ENCODE assay signal across 9 mouse cellular contexts in the genomic region with DNA sequence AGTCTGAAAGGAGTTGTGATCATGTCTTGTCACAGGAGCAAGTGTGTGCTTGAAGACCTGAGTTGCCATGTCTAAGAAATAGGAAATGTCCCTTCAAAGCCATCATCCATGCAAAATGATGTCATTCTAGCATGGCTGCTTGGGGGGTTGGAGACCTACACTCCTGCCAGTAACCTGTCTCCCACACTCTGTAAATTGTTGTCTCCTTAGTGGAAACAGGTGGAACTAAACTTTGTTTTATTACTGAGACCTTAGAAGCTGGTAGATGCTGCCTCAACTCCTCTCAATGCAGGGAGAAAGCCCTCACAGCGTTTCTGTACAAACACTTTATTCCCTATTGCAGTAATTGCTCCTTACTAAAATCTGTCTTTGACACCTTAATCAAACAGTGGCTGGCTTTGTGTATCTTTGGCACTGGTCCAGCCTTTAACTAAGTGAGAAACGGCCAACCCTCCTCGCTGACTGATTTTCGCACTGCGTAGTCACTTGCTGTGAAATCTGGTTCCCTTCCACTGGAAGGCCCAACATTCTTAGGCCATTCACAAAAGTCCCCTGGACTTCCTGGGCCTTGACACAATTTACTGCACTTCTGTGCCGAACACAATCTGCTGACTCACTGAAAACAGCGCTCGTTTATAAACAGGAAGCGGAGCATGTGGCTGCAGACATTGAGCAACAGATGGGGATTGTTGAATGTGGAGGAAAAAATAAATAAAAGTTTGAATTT.
DNase-seq lines count a peak whose midpoint lies in the region; ATAC-seq and TF ChIP-seq lines count a peak whose summit lies in the region.
"Had no signal": no experiment of that assay in that cellular context is flagged by ENCODE, and none has a peak within 500 bp of the region (broad histone marks: within the 10 kb centered on the region; RNA-seq: fewer than 3 reads in every experiment).

No protein-coding gene starts in this region.

- peak overlapping the region; percentile 20; the same call in 1 of the 2 replicates for H3K27ac ChIP-seq in heart, embryonic 13.5 days (replicated peaks)
- peak overlapping the region; percentile 52 for H3K27ac ChIP-seq in stomach, embryonic 16.5 days (ENCODE audit: low read length)
- H3K27ac ChIP-seq: embryonic facial prominence, embryonic 13.5 days had no signal

- H3K4me1 ChIP-seq in heart, embryonic 13.5 days, result peaks cover 21% of the 10 kb centered on the region; the same call in 1 of the 2 replicates
- H3K4me1 ChIP-seq in lung, adult 2 months (ENCODE audit: control insufficient read depth, insufficient read depth, low read length), result peaks cover 2% of the 10 kb centered on the region
- peaks cover 12% of the 10 kb centered on the region for H3K4me1 ChIP-seq in stomach, embryonic 16.5 days (ENCODE audit: control insufficient read depth, insufficient read depth, low read length)

- H3K9me3 ChIP-seq in heart, embryonic 13.5 days, result no peaks in the 10 kb centered on the region
- H3K9me3 ChIP-seq in stomach, embryonic 16.5 days (replicated peaks; ENCODE audit: control insufficient read depth, low read length), result no peaks in the 10 kb centered on the region
- H3K9me3 ChIP-seq: embryonic facial prominence, embryonic 13.5 days had no signal

- 42% methylated on average over 9 of the region's 9 CpGs for whole genome bisulfite sequencing in heart, embryonic 13.5 days
- WGBS in lung, adult 2 months, result 9% methylated on average over 9 of the region's 9 CpGs
- WGBS in stomach, embryonic 16.5 days, result 13% methylated on average over 9 of the region's 9 CpGs

- no peaks in the 10 kb centered on the region for H3K27me3 ChIP-seq in heart, embryonic 13.5 days (replicated peaks)
- H3K27me3 ChIP-seq in stomach, embryonic 16.5 days (ENCODE audit: control insufficient read depth, insufficient read depth, low read length), result no peaks in the 10 kb centered on the region
- H3K27me3 ChIP-seq: embryonic facial prominence, embryonic 13.5 days had no signal

- no peak for TF ChIP-seq CTCF in lung, adult 2 months (IDR thresholded peaks at IDR 0.05; ENCODE audit: insufficient read depth, low read length)

- no peaks in the 10 kb centered on the region for H3K36me3 ChIP-seq in heart, embryonic 13.5 days
- no peaks in the 10 kb centered on the region for H3K36me3 ChIP-seq in stomach, embryonic 16.5 days (ENCODE audit: control insufficient read depth, insufficient read depth, low read length)
- H3K36me3 ChIP-seq: embryonic facial prominence, embryonic 13.5 days had no signal

- no peak overlapping the region for H3K9ac ChIP-seq in heart, embryonic 13.5 days
- no peak overlapping the region for H3K9ac ChIP-seq in stomach, embryonic 16.5 days (ENCODE audit: low read length)
- H3K9ac ChIP-seq: embryonic facial prominence, embryonic 13.5 days had no signal

- peak; percentile 5 for DNase-seq in CD4-positive, CD25-positive, alpha-beta regulatory T cell, adult 2 months (ENCODE audit: low read depth, low spot score)
- peak; percentile 32 to 40 for DNase-seq in right cerebral cortex, adult 2 months (ENCODE audit: low spot score in 2 of 2)
- DNase-seq in right cerebral cortex, postnatal 14 days, result no peak
- peak; percentile 49 to 70 for DNase-seq in kidney, postnatal 25 days
- DNase-seq in lung, adult 2 months, result peak; percentile 27

- TF ChIP-seq POLR2A in lung, adult 2 months (IDR thresholded peaks at IDR 0.05; ENCODE audit: borderline replicate concordance, extremely low read depth, low read depth, low read length), result no peak

- H3K4me2 ChIP-seq in heart, embryonic 13.5 days, result no peak overlapping the region; the same call in 1 of the 2 replicates
- no peak overlapping the region for H3K4me2 ChIP-seq in stomach, embryonic 16.5 days (ENCODE audit: low read depth, low read length)
- H3K4me2 ChIP-seq: embryonic facial prominence, embryonic 13.5 days had no signal

- no peak for ATAC-seq in CD4-positive, CD25-positive, alpha-beta regulatory T cell, adult 4 months
- ATAC-seq in heart, embryonic 13.5 days (ENCODE audit: extremely low read depth, insufficient number of reproducible peaks, low FRiP score, low TSS enrichment), result no peak
- ATAC-seq in stomach, embryonic 16.5 days (ENCODE audit: insufficient read depth, low FRiP score), result peak; percentile 73; the same call in 1 of the 2 replicates

- no peak overlapping the region for H3K4me3 ChIP-seq in heart, embryonic 13.5 days
- no peak overlapping the region for H3K4me3 ChIP-seq in lung, adult 2 months (replicated peaks; ENCODE audit: extremely low read depth, low read depth, low read length)
- no peak overlapping the region for H3K4me3 ChIP-seq in stomach, embryonic 16.5 days (replicated peaks; ENCODE audit: low read length)
- H3K4me3 ChIP-seq: embryonic facial prominence, embryonic 13.5 days had no signal
